Comparison of ENCODE assay signal across 21 mouse cellular contexts in genomic region chr16:79901467-79901866, GRCm38 (mm10).
DNase-seq lines count a peak whose midpoint lies in the region; ATAC-seq and TF ChIP-seq lines count a peak whose summit lies in the region.
"Had no signal": no experiment of that assay in that cellular context is flagged by ENCODE, and none has a peak within 500 bp of the region (broad histone marks: within the 10 kb centered on the region; RNA-seq: fewer than 3 reads in every experiment).

No protein-coding gene starts in this region.

- peak; percentile 46 for DNase-seq in forebrain, postnatal 0 days
- no peak for DNase-seq in forebrain, embryonic 10.5 days (ENCODE audit: extremely low spot score, low spot score)
- DNase-seq in left cerebral cortex, adult 2 months (ENCODE audit: extremely low spot score in 1 of 2, low spot score in 2 of 2), result no peak
- no peak for DNase-seq in left cerebral cortex, postnatal 14 days (ENCODE audit: low spot score in 2 of 2)
- peak; percentile 30 for DNase-seq in A20 (ENCODE audit: low read depth, low spot score)
- DNase-seq in brain, embryonic 18.5 days (ENCODE audit: low read depth, low spot score), result peak; percentile 24
- DNase-seq in cerebellum, adult 18-20 months, result no peak
- DNase-seq: adrenal gland, postnatal 10 days; cerebellum, adult 2 months; heart, adult 11 months; heart, postnatal 36 days; kidney, adult 2 months; kidney, postnatal 25 days; lung, adult 18-20 months; lung, postnatal 36 days; spleen, adult 18-20 months; thymus, adult 2 months had no signal

- intact Hi-C loops in left cerebral cortex, adult 2 months (cut with DNase I), result loop anchor here (5.0 to 10.0 kb wide), 3 partner anchors 727 to 1276 kb away; no protein-coding TSS in a partner anchor
- intact Hi-C loops in left cerebral cortex, postnatal 14 days (cut with DNase I), result no loop called here

- H3K27me3 ChIP-seq in forebrain, postnatal 0 days (ENCODE audit: insufficient read depth, low read length), result no peaks in the 10 kb centered on the region
- H3K27me3 ChIP-seq in forebrain, embryonic 10.5 days (ENCODE audit: poor library complexity, severe bottlenecking), result no peaks in the 10 kb centered on the region
- H3K27me3 ChIP-seq: embryonic facial prominence, embryonic 15.5 days; heart, embryonic 13.5 days; Patski had no signal

- no peaks in the 10 kb centered on the region for H3K9me3 ChIP-seq in forebrain, postnatal 0 days (ENCODE audit: low read length)
- no peaks in the 10 kb centered on the region for H3K9me3 ChIP-seq in forebrain, embryonic 10.5 days
- H3K9me3 ChIP-seq: embryonic facial prominence, embryonic 15.5 days; heart, embryonic 13.5 days had no signal

- no peak overlapping the region for H3K4me3 ChIP-seq in forebrain, postnatal 0 days (ENCODE audit: low read depth, low read length)
- no peak overlapping the region for H3K4me3 ChIP-seq in forebrain, embryonic 10.5 days
- no peak overlapping the region for H3K4me3 ChIP-seq in left cerebral cortex, adult 2 months
- H3K4me3 ChIP-seq: embryonic facial prominence, embryonic 15.5 days; heart, embryonic 13.5 days had no signal

- no peaks in the 10 kb centered on the region for H3K36me3 ChIP-seq in forebrain, postnatal 0 days (ENCODE audit: insufficient read depth)
- no peaks in the 10 kb centered on the region for H3K36me3 ChIP-seq in forebrain, embryonic 10.5 days (replicated peaks)
- H3K36me3 ChIP-seq: embryonic facial prominence, embryonic 15.5 days; heart, embryonic 13.5 days had no signal

- no peaks in the 10 kb centered on the region for H3K4me1 ChIP-seq in forebrain, postnatal 0 days (ENCODE audit: insufficient read depth)
- peaks cover 4% of the 10 kb centered on the region; the same call in 1 of the 2 replicates for H3K4me1 ChIP-seq in forebrain, embryonic 10.5 days
- H3K4me1 ChIP-seq: embryonic facial prominence, embryonic 15.5 days; heart, embryonic 13.5 days had no signal

- 70% methylated on average over 2 of the region's 2 CpGs for WGBS in forebrain, postnatal 0 days
- 90% methylated on average over 2 of the region's 2 CpGs for WGBS in forebrain, embryonic 10.5 days

- TF ChIP-seq CTCF in forebrain, postnatal 0 days (IDR thresholded peaks at IDR 0.05; ENCODE audit: low read depth), result peak; percentile 37
- peak; percentile 45 for TF ChIP-seq CTCF in left cerebral cortex, adult 2 months (IDR thresholded peaks at IDR 0.05)

- no peak overlapping the region for H3K27ac ChIP-seq in forebrain, postnatal 0 days (ENCODE audit: low read depth, low read length)
- no peak overlapping the region for H3K27ac ChIP-seq in forebrain, embryonic 10.5 days
- no peak overlapping the region for H3K27ac ChIP-seq in left cerebral cortex, adult 2 months
- H3K27ac ChIP-seq: embryonic facial prominence, embryonic 15.5 days; heart, embryonic 13.5 days had no signal

- H3K4me2 ChIP-seq in forebrain, postnatal 0 days (ENCODE audit: low read depth), result no peak overlapping the region
- H3K4me2 ChIP-seq: embryonic facial prominence, embryonic 15.5 days; heart, embryonic 13.5 days; liver, embryonic 11.5 days had no signal

- ATAC-seq in forebrain, postnatal 0 days, result no peak
- ATAC-seq: Patski had no signal

- H3K9ac ChIP-seq in forebrain, postnatal 0 days, result no peak overlapping the region
- H3K9ac ChIP-seq: embryonic facial prominence, embryonic 15.5 days; heart, embryonic 13.5 days had no signal

Comparison
In these comparisons a context has a peak if more than half of its experiments do, and no peak if none do; other contexts are left out.
1. DNase-seq: peak in forebrain, postnatal 0 days (single experiment), A20 (single experiment) and brain, embryonic 18.5 days (single experiment); none in forebrain, embryonic 10.5 days (single experiment), left cerebral cortex, adult 2 months (0 of 2), left cerebral cortex, postnatal 14 days (0 of 2) and cerebellum, adult 18-20 months (0 of 2).